Mouse (Mus musculus) lung, adult 2 months (tissue): ENCODE data around the gene Pcsk1n.

Source experiments
- CTCF ChIP-seq: fragments of 200-500 bp; IDR thresholded peaks from 2 replicates; pipeline ENCODE4 v1.5.1; 2011; ENCODE audit warnings: mild to moderate bottlenecking, low read length, control low read depth; ENCODE audit not compliant: insufficient read depth
- POLR2A ChIP-seq: fragments of 200-500 bp; IDR thresholded peaks from 2 replicates; pipeline ENCODE4 v1.6.1; 2011; ENCODE audit warnings: low read depth, mild to moderate bottlenecking, control low read depth, low read length, borderline replicate concordance; ENCODE audit errors: extremely low read depth

DNA sequence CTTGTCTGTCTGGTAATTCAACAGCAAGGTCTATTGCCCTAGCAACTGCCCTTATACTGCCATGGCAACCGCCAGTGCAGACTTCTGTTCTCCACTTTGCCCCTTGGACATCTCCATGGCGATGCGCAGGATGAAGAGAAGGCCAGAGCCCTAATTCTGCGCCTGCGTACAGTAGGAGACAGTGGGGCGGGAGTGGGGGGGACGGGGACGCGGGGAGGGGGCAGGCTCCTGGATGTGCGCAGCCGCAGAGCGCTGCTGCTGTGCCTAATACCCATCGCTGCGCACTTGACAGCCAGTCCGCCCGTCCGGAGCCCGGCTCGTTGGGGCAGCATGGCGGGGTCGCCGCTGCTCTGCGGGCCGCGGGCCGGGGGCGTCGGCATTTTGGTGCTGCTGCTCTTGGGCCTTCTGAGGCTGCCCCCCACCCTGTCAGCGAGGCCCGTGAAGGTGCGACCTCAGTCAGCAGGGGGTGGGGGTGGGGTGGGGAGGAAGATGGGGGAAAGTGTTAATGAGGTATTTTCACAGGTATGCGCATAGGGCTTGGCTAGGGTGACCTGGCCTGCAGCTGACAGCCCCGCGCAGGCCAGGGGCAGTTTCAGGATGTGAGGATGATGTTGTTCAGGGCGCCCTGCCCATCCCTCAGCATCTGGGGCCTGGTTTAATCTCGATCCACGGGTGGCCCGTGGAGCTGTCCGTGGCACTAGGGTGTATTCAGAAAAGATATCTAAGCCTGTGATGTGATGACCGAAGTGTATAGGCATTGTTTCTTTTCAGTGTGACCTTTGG is at the start of gene Pcsk1n:
- no peak for TF ChIP-seq CTCF
- no peak for TF ChIP-seq POLR2A
